Mouse (Mus musculus) hindbrain, postnatal 0 days (tissue): ENCODE results near the gene Elmod1. TPM values are rescaled to one million over a fixed set of nuclear protein-coding genes. Genes with fewer than 3 reads are reported as not detected.
"Not testable (repeated sequence)": the region's sequence is repeated elsewhere in the genome, so short reads cannot be mapped to it uniquely, and the experiment has no call there.

Experiments used
- ATAC-seq: fragments of 200-750 bp; cut with Nextera tagmentation; 2 replicates; pipeline ENCODE4 v1.8.0; 2017; ENCODE audit warnings: mild to moderate bottlenecking, moderate TSS enrichment, moderate library complexity
- DNase-seq: peaks from one replicate; pipeline ENCODE4 v3.0.0-alpha.2; 2015; ENCODE audit warnings: low spot score
- H3K27ac ChIP-seq: fragments of 300-500 bp; sonication (generic); 2 replicates; pipeline ENCODE4 v1.5.1; 2014; ENCODE audit warnings: mild to moderate bottlenecking
- H3K27me3 ChIP-seq: fragments of 300-500 bp; sonication (generic); 2 replicates; pipeline ENCODE4 v1.6.1; 2014; ENCODE audit warnings: low read length, mixed read lengths; ENCODE audit not compliant: insufficient read depth
- H3K36me3 ChIP-seq: fragments of 300-500 bp; sonication (generic); 2 replicates; pipeline ENCODE4 v1.6.1; 2014; ENCODE audit warnings: low read length, mixed read lengths; ENCODE audit not compliant: insufficient read depth
- H3K4me1 ChIP-seq: fragments of 300-500 bp; sonication (generic); 2 replicates; pipeline ENCODE4 v1.6.1; 2014; ENCODE audit warnings: antibody characterized with exemption, low read length, mixed read lengths; ENCODE audit not compliant: insufficient read depth
- H3K4me2 ChIP-seq: fragments of 300-500 bp; sonication (generic); 2 replicates; pipeline ENCODE4 v1.6.1; 2014; ENCODE audit warnings: low read depth, mild to moderate bottlenecking, low read length, moderate library complexity, mixed read lengths
- H3K4me3 ChIP-seq: fragments of 300-500 bp; sonication (generic); 2 replicates; pipeline ENCODE4 v1.5.1; 2014; ENCODE audit warnings: low read length
- H3K9ac ChIP-seq: fragments of 300-500 bp; sonication (generic); replicated peaks from 2 replicates; pipeline ENCODE4 v1.6.1; 2014; ENCODE audit warnings: mild to moderate bottlenecking, low read length, moderate library complexity, mixed read lengths
- H3K9me3 ChIP-seq: fragments of 300-500 bp; sonication (generic); 2 replicates; pipeline ENCODE4 v1.6.1; 2016; ENCODE audit warnings: low read length, mixed read lengths
- CTCF ChIP-seq: IDR thresholded peaks from 2 replicates; pipeline ENCODE4 v1.5.1; 2016; ENCODE audit warnings: antibody characterized with exemption, control low read depth, low read depth
- WGBS: fragments of 180-500 bp; shearing (Covaris S2); extraction: QIAGEN DNeasy Blood & Tissue Kit; methylation state at CpG from one replicate; pipeline ENCODE4 v1.1.7; 2014; 5-methylcytosine and 5-hydroxymethylcytosine counted together
- polyA plus RNA-seq: library from polyadenylated mRNA; unstranded; fragments of >200 nt; fragmentation: Nextera tagmentation; extraction: Ambion mirVana; gene quantifications from 2 replicates; pipeline ENCODE4 v1.2.1, GENCODE M21; 2015
- total RNA-seq: library from RNA; depleted of rRNA; stranded (reverse); fragments of >200 nt; gene quantifications from 2 replicates; pipeline ENCODE4 v1.2.3, GENCODE M21; 2014; rRNA removed

Elmod1 gene
- total RNA-seq (67.3 and 80.5 TPM in 2 replicates), polyA plus RNA-seq (22.0 and 25.0 TPM in 2 replicates)

GRCm38 (mm10) chr9:53975122-53975518 is at the start of gene Elmod1:
Elmod1 (minus strand) TSS chr9:53975301.
- Histone ChIP-seq H3K9ac (peak within 1 kb of the TSS; percentile 78), H3K36me3 (no peaks in the 10 kb centered on the region), H3K4me2 (peak within 1 kb of the TSS; percentile 89), H3K4me3 (peak within 1 kb of the TSS; percentile 72), H3K9me3 (no peaks in the 10 kb centered on the region), H3K27me3 (no peaks in the 10 kb centered on the region), H3K27ac (peak within 1 kb of the TSS; percentile 91), H3K4me1 (no peaks in the 10 kb centered on the region)
- peak; percentile 79 for DNase-seq
- peak; percentile 61 for TF ChIP-seq CTCF
- under 1% methylated on average over 32 of the region's 36 CpGs for WGBS
- peak; percentile 93 for ATAC-seq

- H3K4me3 ChIP-seq = no peak overlapping the region
- H3K27ac ChIP-seq = no peak overlapping the region
- no peak overlapping the region for H3K4me2 ChIP-seq
- DNase-seq (no peak), ATAC-seq (no peak)
- 68% methylated on average over 3 of the region's 3 CpGs for WGBS
- H3K36me3 ChIP-seq = no peaks in the 10 kb centered on the region
- H3K9me3 ChIP-seq = no peaks in the 10 kb centered on the region
- no peak for TF ChIP-seq CTCF
- H3K27me3 ChIP-seq = no peaks in the 10 kb centered on the region
- H3K4me1 ChIP-seq = no peaks in the 10 kb centered on the region
- H3K9ac ChIP-seq = no peak overlapping the region
These were observed 47.7 kb upstream of the Elmod1 start for GRCm38 (mm10) chr9:54022795-54023194.

- no peaks in the 10 kb centered on the region for H3K4me1 ChIP-seq
- ATAC-seq = no peak
These were observed 19.4 kb upstream of the Elmod1 start for GRCm38 (mm10) chr9:53994528-53994927.

GRCm38 (mm10) chr9:53992567-53992966 is 17.5 kb upstream of the Elmod1 start:
- not testable (repeated sequence) for H3K4me1 ChIP-seq, ATAC-seq, H3K4me2 ChIP-seq

More at GRCm38 (mm10) chr9:53994528-53994927, 19.4 kb upstream of the Elmod1 start:
- H3K36me3 ChIP-seq = no peaks in the 10 kb centered on the region
- no peaks in the 10 kb centered on the region for H3K27me3 ChIP-seq
- H3K4me3 ChIP-seq = no peak overlapping the region
- TF ChIP-seq CTCF = peak; percentile 45
- no peak overlapping the region for H3K4me2 ChIP-seq
- WGBS = 63% methylated on average over 1 of the region's 1 CpGs
- H3K27ac ChIP-seq = no peak overlapping the region
- H3K9me3 ChIP-seq = no peaks in the 10 kb centered on the region
- DNase-seq = no peak
- H3K9ac ChIP-seq = no peak overlapping the region

GRCm38 (mm10) chr9:53990921-53991320 is 15.8 kb upstream of the Elmod1 start:
- TF ChIP-seq CTCF = peak; percentile 95
- Histone ChIP-seq H3K4me2 (no peak overlapping the region), H3K27me3 (no peaks in the 10 kb centered on the region), H3K4me1 (no peaks in the 10 kb centered on the region), H3K9ac (no peak overlapping the region), H3K27ac (no peak overlapping the region), H3K9me3 (no peaks in the 10 kb centered on the region), H3K4me3 (no peak overlapping the region), H3K36me3 (no peaks in the 10 kb centered on the region)
- 6% methylated on average over 3 of the region's 3 CpGs for WGBS
- peak; percentile 89 for DNase-seq
- ATAC-seq = peak; percentile 88

More at GRCm38 (mm10) chr9:53992567-53992966, 17.5 kb upstream of the Elmod1 start:
- DNase-seq, H3K9ac ChIP-seq, H3K9me3 ChIP-seq, H3K27me3 ChIP-seq, H3K4me3 ChIP-seq, H3K36me3 ChIP-seq, H3K27ac ChIP-seq: not testable (repeated sequence)

GRCm38 (mm10) chr9:53986972-53987371 is 11.9 kb upstream of the Elmod1 start:
- Histone ChIP-seq H3K9ac (no peak overlapping the region), H3K9me3 (no peaks in the 10 kb centered on the region), H3K4me1 (no peaks in the 10 kb centered on the region), H3K4me2 (no peak overlapping the region), H3K36me3 (no peaks in the 10 kb centered on the region), H3K27me3 (no peaks in the 10 kb centered on the region), H3K27ac (no peak overlapping the region), H3K4me3 (no peak overlapping the region)
- peak; percentile 91 for TF ChIP-seq CTCF
- DNase-seq = peak; percentile 83
- ATAC-seq = peak; percentile 77
- WGBS = 35% methylated on average over 3 of the region's 3 CpGs

GRCm38 (mm10) chr9:53984868-53985267 is 9.8 kb upstream of the Elmod1 start:
- Histone ChIP-seq H3K4me3 (no peak overlapping the region), H3K36me3 (no peaks in the 10 kb centered on the region), H3K27ac (no peak overlapping the region), H3K27me3 (no peaks in the 10 kb centered on the region), H3K4me1 (no peaks in the 10 kb centered on the region), H3K9ac (no peak overlapping the region), H3K9me3 (no peaks in the 10 kb centered on the region), H3K4me2 (no peak overlapping the region)
- DNase-seq = peak; percentile 74
- WGBS = 33% methylated on average over 9 of the region's 9 CpGs
- 0 out of 2 replicates have a peak, but pooled peaks have one; percentile 56 for ATAC-seq
- peak; percentile 88 for TF ChIP-seq CTCF
